38 mouse cellular contexts compared by ENCODE assay signal in the genomic region with DNA sequence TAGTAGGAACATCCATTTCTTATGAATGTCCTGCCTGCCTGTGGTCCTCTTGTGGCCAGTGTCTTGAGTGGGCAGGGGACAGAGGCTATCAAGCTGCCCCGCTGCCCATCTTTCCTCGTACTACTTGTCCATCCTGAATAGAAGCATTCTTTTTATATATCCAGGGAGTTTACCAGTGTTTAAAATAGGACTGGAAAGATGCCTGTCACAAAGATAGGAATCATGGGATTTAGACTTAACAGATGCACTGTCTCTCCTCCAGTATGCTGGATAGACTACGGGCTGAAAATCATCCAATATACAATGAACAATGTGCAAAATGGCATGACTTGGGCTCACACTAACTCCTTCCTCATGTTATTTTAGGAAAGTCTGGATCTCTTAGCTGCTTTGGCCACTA. TPM values are rescaled to one million over a fixed set of nuclear protein-coding genes. Genes with fewer than 3 reads are reported as not detected.
"Had no signal": no experiment of that assay in that cellular context is flagged by ENCODE, and none has a peak within 500 bp of the region (broad histone marks: within the 10 kb centered on the region; RNA-seq: fewer than 3 reads in every experiment).

No protein-coding gene starts in this region.

- H3K9me3 ChIP-seq: embryonic facial prominence, embryonic 10.5 days; embryonic facial prominence, embryonic 12.5 days; embryonic facial prominence, embryonic 13.5 days; embryonic facial prominence, embryonic 15.5 days; forebrain, embryonic 10.5 days; forebrain, embryonic 12.5 days; forebrain, embryonic 13.5 days; forebrain, embryonic 15.5 days; heart, embryonic 10.5 days had no signal

- H3K27me3 ChIP-seq: embryonic facial prominence, embryonic 12.5 days; embryonic facial prominence, embryonic 13.5 days; embryonic facial prominence, embryonic 15.5 days; forebrain, embryonic 12.5 days; forebrain, embryonic 13.5 days; forebrain, embryonic 15.5 days had no signal

- H3K27ac ChIP-seq: embryonic facial prominence, embryonic 10.5 days; embryonic facial prominence, embryonic 12.5 days; embryonic facial prominence, embryonic 13.5 days; embryonic facial prominence, embryonic 15.5 days; forebrain, embryonic 10.5 days; forebrain, embryonic 12.5 days; forebrain, embryonic 13.5 days; forebrain, embryonic 15.5 days; gastrocnemius, adult 2 months; heart, adult 2 months; heart, embryonic 10.5 days had no signal

- H3K4me3 ChIP-seq: embryonic facial prominence, embryonic 10.5 days; embryonic facial prominence, embryonic 12.5 days; embryonic facial prominence, embryonic 13.5 days; embryonic facial prominence, embryonic 15.5 days; erythroblast, embryonic 14.5 days; forebrain, embryonic 10.5 days; forebrain, embryonic 12.5 days; forebrain, embryonic 13.5 days; forebrain, embryonic 15.5 days; gastrocnemius, adult 2 months; heart, adult 2 months; heart, embryonic 10.5 days had no signal

- H3K4me1 ChIP-seq: embryonic facial prominence, embryonic 10.5 days; embryonic facial prominence, embryonic 12.5 days; embryonic facial prominence, embryonic 13.5 days; embryonic facial prominence, embryonic 15.5 days; forebrain, embryonic 10.5 days; forebrain, embryonic 12.5 days; forebrain, embryonic 13.5 days; forebrain, embryonic 15.5 days; heart, embryonic 10.5 days had no signal

- H3K4me2 ChIP-seq: embryonic facial prominence, embryonic 12.5 days; embryonic facial prominence, embryonic 13.5 days; embryonic facial prominence, embryonic 15.5 days; forebrain, embryonic 12.5 days; forebrain, embryonic 13.5 days; forebrain, embryonic 15.5 days; heart, embryonic 11.5 days had no signal

- DNase-seq: cerebellum, adult 8-10 months; cerebellum, adult 9-10 months; cerebellum, adult 9-11 months; cerebellum, postnatal 10 days; cerebellum, postnatal 14 days; cerebellum, postnatal 25 days; cerebellum, postnatal 36 days; embryo, embryonic 11 days; gastrocnemius, adult 2 months; gastrocnemius, postnatal 10 days; gastrocnemius, postnatal 14 days; gastrocnemius, postnatal 25 days; gastrocnemius, postnatal 36 days; heart, adult 11 months; heart, adult 18-20 months; heart, adult 2 months had no signal

- H3K36me3 ChIP-seq: embryonic facial prominence, embryonic 10.5 days; embryonic facial prominence, embryonic 12.5 days; embryonic facial prominence, embryonic 13.5 days; embryonic facial prominence, embryonic 15.5 days; forebrain, embryonic 10.5 days; forebrain, embryonic 12.5 days; forebrain, embryonic 15.5 days; heart, embryonic 10.5 days had no signal

- ATAC-seq: forebrain, embryonic 13.5 days; forebrain, embryonic 14.5 days; forebrain, embryonic 15.5 days; forebrain, embryonic 16.5 days had no signal

- H3K9ac ChIP-seq: embryonic facial prominence, embryonic 12.5 days; embryonic facial prominence, embryonic 13.5 days; embryonic facial prominence, embryonic 15.5 days; forebrain, embryonic 12.5 days; forebrain, embryonic 13.5 days; forebrain, embryonic 15.5 days had no signal

RNA-seq across cellular contexts. Expression of gene Syndig1, which starts 51.7 kb away (rescaled TPM):
- total RNA-seq: common myeloid progenitor, adult 5-6 weeks; gastrocnemius, adult 18-20 months; gastrocnemius, adult 2 months; gastrocnemius, postnatal 25 days; gastrocnemius, postnatal 36 days; granulocyte monocyte progenitor cell, adult 5-6 weeks had no signal
- polyA plus RNA-seq: erythroblast, embryonic 14.5 days had no signal

RNA-seq across cellular contexts. Expression of gene C530025M09Rik, which starts 53.7 kb away (rescaled TPM):
- total RNA-seq: common myeloid progenitor, adult 5-6 weeks; gastrocnemius, adult 18-20 months; gastrocnemius, adult 2 months; gastrocnemius, adult 8-10 months; gastrocnemius, postnatal 10 days; gastrocnemius, postnatal 14 days; gastrocnemius, postnatal 25 days; gastrocnemius, postnatal 36 days; gastrocnemius, postnatal 4 days; granulocyte monocyte progenitor cell, adult 5-6 weeks; heart, adult 18-20 months; heart, adult 2 months; heart, adult 8-10 months had no signal
- polyA plus RNA-seq: embryonic facial prominence, embryonic 10.5 days; embryonic facial prominence, embryonic 11.5 days; embryonic facial prominence, embryonic 13.5 days; embryonic facial prominence, embryonic 14.5 days; embryonic facial prominence, embryonic 15.5 days; erythroblast, embryonic 14.5 days; gonadal fat pad, adult 2 months; heart, adult 2 months; heart, embryonic 11.5 days had no signal
